Mouse (Mus musculus) olfactory bulb, adult 2 months (tissue): ENCODE measurements at regions not wholly inside any gene's neighbourhood (a gene's known extent, or its start where the extent isn't known, plus 50 kb on each side); places are given as distances from the start of the nearest gene placed in this dataset.

ENCODE experiments used
- CTCF ChIP-seq: fragments of 200-500 bp; IDR thresholded peaks from 2 replicates; pipeline ENCODE4 v1.5.1; 2012; ENCODE audit warnings: low read depth, mild to moderate bottlenecking, low read length, moderate library complexity; ENCODE audit not compliant: insufficient read depth
- POLR2A ChIP-seq: fragments of 200-500 bp; IDR thresholded peaks from 2 replicates; pipeline ENCODE4 v1.6.1; 2012; ENCODE audit warnings: mild to moderate bottlenecking, low read depth, low read length, moderate library complexity; ENCODE audit not compliant: insufficient read depth

DNA sequence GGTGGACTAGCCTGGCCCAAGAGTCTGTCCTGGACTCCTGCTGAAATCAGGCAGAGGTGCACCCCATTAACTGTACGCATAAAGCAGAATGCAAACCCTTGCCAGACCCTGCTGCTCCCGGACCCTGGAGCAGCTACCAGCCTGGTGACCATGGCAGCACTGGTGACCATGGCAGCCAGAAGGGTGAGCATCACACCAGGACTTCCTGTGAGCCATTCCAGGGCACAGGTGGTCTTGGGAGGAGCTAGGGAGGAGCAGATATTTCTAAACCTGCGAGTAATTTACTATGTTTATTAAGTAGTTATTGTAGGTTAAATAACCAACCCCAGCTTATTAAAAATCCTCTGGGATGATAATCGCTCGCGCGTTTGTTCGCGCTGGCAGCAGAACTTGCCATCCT is 113.8 kb downstream of the Plxna1 start:
- TF ChIP-seq CTCF: no peak
- no peak for TF ChIP-seq POLR2A
